17 mouse cellular contexts compared by ENCODE assay signal in genomic region chr9:108219766-108220379, GRCm38 (mm10). TPM values are rescaled to one million over a fixed set of nuclear protein-coding genes. Genes with fewer than 3 reads are reported as not detected.
A peak's percentile ranks its signal among the peaks of the same experiment; 100 is the strongest.
DNase-seq lines count a peak whose midpoint lies in the region; TF ChIP-seq lines count a peak whose summit lies in the region.
"Had no signal": no experiment of that assay in that cellular context is flagged by ENCODE, and none has a peak within 500 bp of the region (broad histone marks: within the 10 kb centered on the region; RNA-seq: fewer than 3 reads in every experiment).

No protein-coding gene starts in this region.

- H3K4me1 ChIP-seq in embryonic fibroblast, embryonic 13.5 days (ENCODE audit: control insufficient read depth, insufficient read depth, low read length): peaks cover 4% of the 10 kb centered on the region; the same call in 1 of the 2 replicates
- H3K4me1 ChIP-seq: hindbrain, embryonic 10.5 days; lung, embryonic 15.5 days; stomach, embryonic 15.5 days had no signal

- peak overlapping the region; percentile 28; the same call in 1 of the 2 replicates for H3K27ac ChIP-seq in layer of hippocampus, adult 2 months
- H3K27ac ChIP-seq in embryonic fibroblast, embryonic 13.5 days (ENCODE audit: insufficient read depth, low read length): peak overlapping the region; percentile 62
- H3K27ac ChIP-seq: hindbrain, embryonic 10.5 days; kidney, embryonic 15.5 days; lung, embryonic 15.5 days; neural tube, embryonic 13.5 days; stomach, embryonic 15.5 days had no signal

- DNase-seq in heart, adult 18-20 months: peak; percentile 45 to 49
- DNase-seq in heart, postnatal 10 days: no peak
- DNase-seq in layer of hippocampus, adult 2 months (ENCODE audit: low spot score in 2 of 2): no peak
- DNase-seq in layer of hippocampus, adult 11-12 months (ENCODE audit: low spot score): no peak
- peak; percentile 55 for DNase-seq in skeletal muscle tissue, adult 2 months (ENCODE audit: low read depth, low spot score)
- DNase-seq in cerebellum, postnatal 4 days (ENCODE audit: low spot score in 2 of 2): no peak
- no peak for DNase-seq in embryo, embryonic 10 days (ENCODE audit: low spot score)
- DNase-seq: adrenal gland, adult 8-10 months; cerebellum, postnatal 14 days; spleen, adult 18-20 months; thymus, postnatal 14 days had no signal

- intact Hi-C loops in heart, postnatal 10 days (cut with DNase I): no loop called here

- H3K4me3 ChIP-seq in layer of hippocampus, adult 2 months: no peak overlapping the region
- H3K4me3 ChIP-seq in embryonic fibroblast, embryonic 13.5 days (ENCODE audit: insufficient read depth, low read length): no peak overlapping the region
- H3K4me3 ChIP-seq: hindbrain, embryonic 10.5 days; kidney, embryonic 15.5 days; lung, embryonic 15.5 days; neural tube, embryonic 13.5 days; stomach, embryonic 15.5 days had no signal

- TF ChIP-seq CTCF in layer of hippocampus, adult 2 months (conservative IDR thresholded peaks at IDR 0.05): no peak
- TF ChIP-seq CTCF in embryonic fibroblast, embryonic 13.5 days (IDR thresholded peaks at IDR 0.05; ENCODE audit: borderline replicate concordance, insufficient read depth, low read length): no peak

- no peak for TF ChIP-seq POLR2A in embryonic fibroblast, embryonic 13.5 days (IDR thresholded peaks at IDR 0.05; ENCODE audit: low read depth, low read length)

RNA-seq across cellular contexts. Expression of gene Bsn, which starts 29.7 kb away (rescaled TPM):
- total RNA-seq in heart, adult 18-20 months (2021): under 1 TPM; 0.02 to 0.08 TPM
- total RNA-seq in heart, postnatal 10 days (2021): under 1 TPM; 0.05 to 0.07 TPM
- 100 to 1,000 TPM; 236 to 246 TPM for total RNA-seq in layer of hippocampus, adult 2 months (2021)
- polyA plus RNA-seq in embryonic fibroblast, embryonic 13.5 days (2011; ENCODE audit: insufficient read length, low read depth, missing spikeins): 0.08 and 0.25 TPM in 2 replicates

RNA-seq across cellular contexts. Expression of gene Dag1, which starts 43.9 kb away (rescaled TPM):
- total RNA-seq in heart, adult 18-20 months (2021): 100 to 1,000 TPM; 290 to 300 TPM
- 100 to 1,000 TPM; 369 to 394 TPM for total RNA-seq in heart, postnatal 10 days (2021)
- total RNA-seq in layer of hippocampus, adult 2 months (2021): 10 to 100 TPM; 74.4 to 76.5 TPM
- polyA plus RNA-seq in embryonic fibroblast, embryonic 13.5 days (2011; ENCODE audit: insufficient read length, low read depth, missing spikeins): 102 and 109 TPM in 2 replicates

Comparison
In these comparisons a context has a peak if more than half of its experiments do, and no peak if none do; other contexts are left out.
1. DNase-seq: peak in heart, adult 18-20 months (2 of 2) and skeletal muscle tissue, adult 2 months (single experiment); none in heart, postnatal 10 days (0 of 2), layer of hippocampus, adult 2 months (0 of 2), layer of hippocampus, adult 11-12 months (single experiment), cerebellum, postnatal 4 days (0 of 2) and embryo, embryonic 10 days (single experiment).
2. RNA of gene Bsn, which starts 29.7 kb away (total RNA-seq): 236 to 246 TPM in layer of hippocampus, adult 2 months; 0.02 to 0.08 TPM in heart, adult 18-20 months and 0.05 to 0.07 TPM in heart, postnatal 10 days; every median in the first group is over 100 times any median in the second.